ENCODE assay signal across 14 mouse cellular contexts in the genomic region with DNA sequence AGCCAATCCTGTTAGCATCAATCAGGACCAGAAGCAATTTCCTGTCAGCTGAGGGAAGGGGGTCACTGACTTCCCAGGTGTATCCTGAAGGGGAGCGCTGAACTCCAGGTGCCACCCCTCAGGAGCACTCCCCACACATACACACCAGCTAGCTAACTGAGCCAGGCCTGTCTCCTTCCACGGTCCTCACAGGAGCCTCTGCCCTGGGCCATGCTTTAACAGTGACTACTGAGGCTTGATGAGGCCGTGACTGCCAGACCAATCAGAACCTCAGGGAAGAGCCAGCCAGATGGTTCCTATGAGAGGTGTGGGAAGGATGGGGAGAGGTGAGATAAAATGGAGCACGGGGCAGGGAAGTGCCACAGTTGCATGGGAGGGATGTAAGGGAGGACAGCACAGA. TPM values are rescaled to one million over a fixed set of nuclear protein-coding genes. Genes with fewer than 3 reads are reported as not detected.
"Had no signal": no experiment of that assay in that cellular context is flagged by ENCODE, and none has a peak within 500 bp of the region (broad histone marks: within the 10 kb centered on the region; RNA-seq: fewer than 3 reads in every experiment).

No protein-coding gene starts in this region.

- H3K4me3 ChIP-seq: layer of hippocampus, adult 2 months; limb, embryonic 12.5 days; liver, embryonic 13.5 days; lung, embryonic 15.5 days; midbrain, embryonic 13.5 days; stomach, embryonic 15.5 days had no signal

- ATAC-seq: liver, postnatal 0 days; midbrain, embryonic 13.5 days had no signal

- H3K4me1 ChIP-seq: liver, embryonic 13.5 days; lung, embryonic 15.5 days; midbrain, embryonic 13.5 days; stomach, embryonic 15.5 days had no signal

- DNase-seq: kidney, adult 9 months; kidney, postnatal 10 days; kidney, postnatal 4 days; liver; liver, embryonic 13.5 days; liver, postnatal 0 days; lung, postnatal 14 days; right cerebral cortex, postnatal 14 days had no signal

- H3K9me3 ChIP-seq: limb, embryonic 12.5 days; liver, embryonic 13.5 days; lung, embryonic 15.5 days; midbrain, embryonic 13.5 days; stomach, embryonic 15.5 days had no signal

- H3K27me3 ChIP-seq: limb, embryonic 12.5 days; liver, embryonic 13.5 days; lung, embryonic 15.5 days; midbrain, embryonic 13.5 days; stomach, embryonic 15.5 days had no signal

- H3K36me3 ChIP-seq: limb, embryonic 12.5 days; liver, embryonic 13.5 days; lung, embryonic 15.5 days; midbrain, embryonic 13.5 days; stomach, embryonic 15.5 days had no signal

RNA-seq across cellular contexts. Expression of a gene that starts 53.3 kb away (rescaled TPM):
- polyA plus RNA-seq: limb, embryonic 12.5 days; liver, embryonic 13.5 days; liver, postnatal 0 days; macrophage; midbrain, embryonic 13.5 days; stomach, embryonic 15.5 days had no signal
